Mouse (Mus musculus): ENCODE data around the gene Ndufc1. TPM values are rescaled to one million over a fixed set of nuclear protein-coding genes. Genes with fewer than 3 reads are reported as not detected.
A peak's percentile ranks its signal among the peaks of the same experiment; 100 is the strongest.
"Not testable (repeated sequence)": the region's sequence is repeated elsewhere in the genome, so short reads cannot be mapped to it uniquely, and the experiment has no call there.

The Ndufc1 gene
- polyA plus RNA-seq, 1 experiment = 133 TPM

DNA sequence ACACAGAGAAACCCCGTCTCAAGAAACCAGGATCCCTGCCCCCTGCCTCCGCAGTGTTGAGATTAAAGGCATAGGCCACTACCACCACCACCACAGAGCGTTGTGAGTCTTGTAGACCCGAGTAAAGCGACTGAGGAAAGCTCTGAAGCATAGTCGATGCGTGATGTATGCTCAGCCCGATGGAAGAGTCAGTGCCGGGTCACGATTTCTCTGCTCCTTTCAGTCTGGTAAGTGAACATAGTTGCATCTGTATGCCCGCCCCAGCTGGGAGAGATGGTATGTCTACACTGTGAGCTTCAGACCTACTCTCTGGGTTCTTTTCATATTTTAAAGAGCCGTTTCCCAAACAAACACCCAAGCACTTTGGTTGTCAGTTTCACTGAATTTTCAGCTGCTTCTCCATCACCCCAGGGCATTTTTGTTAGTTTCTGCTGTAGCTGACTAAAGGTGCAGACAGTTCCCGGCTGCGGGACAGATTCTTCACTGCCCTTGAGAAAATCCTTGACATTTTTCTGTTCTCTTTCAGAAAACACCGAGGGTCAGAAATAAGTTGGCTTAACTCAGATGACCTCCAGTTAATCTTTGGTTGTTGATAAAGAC lies 11.0 kb downstream of the Ndufc1 start:
- no peaks in the 10 kb centered on the region; the same call in 1 of the 2 replicates for H3K4me1 ChIP-seq (ENCODE audit: control insufficient read depth, insufficient read depth, low read length)
- H3K4me3 ChIP-seq (ENCODE audit: insufficient read depth, low read length) = no peak overlapping the region
- no peak overlapping the region for H3K27ac ChIP-seq (ENCODE audit: insufficient read depth, low read depth, low read length)
- TF ChIP-seq CTCF (IDR thresholded peaks at IDR 0.05; ENCODE audit: low read depth, low read length) (no peak), POLR2A (IDR thresholded peaks at IDR 0.05; ENCODE audit: borderline replicate concordance, low read depth, low read length) (no peak)

DNA sequence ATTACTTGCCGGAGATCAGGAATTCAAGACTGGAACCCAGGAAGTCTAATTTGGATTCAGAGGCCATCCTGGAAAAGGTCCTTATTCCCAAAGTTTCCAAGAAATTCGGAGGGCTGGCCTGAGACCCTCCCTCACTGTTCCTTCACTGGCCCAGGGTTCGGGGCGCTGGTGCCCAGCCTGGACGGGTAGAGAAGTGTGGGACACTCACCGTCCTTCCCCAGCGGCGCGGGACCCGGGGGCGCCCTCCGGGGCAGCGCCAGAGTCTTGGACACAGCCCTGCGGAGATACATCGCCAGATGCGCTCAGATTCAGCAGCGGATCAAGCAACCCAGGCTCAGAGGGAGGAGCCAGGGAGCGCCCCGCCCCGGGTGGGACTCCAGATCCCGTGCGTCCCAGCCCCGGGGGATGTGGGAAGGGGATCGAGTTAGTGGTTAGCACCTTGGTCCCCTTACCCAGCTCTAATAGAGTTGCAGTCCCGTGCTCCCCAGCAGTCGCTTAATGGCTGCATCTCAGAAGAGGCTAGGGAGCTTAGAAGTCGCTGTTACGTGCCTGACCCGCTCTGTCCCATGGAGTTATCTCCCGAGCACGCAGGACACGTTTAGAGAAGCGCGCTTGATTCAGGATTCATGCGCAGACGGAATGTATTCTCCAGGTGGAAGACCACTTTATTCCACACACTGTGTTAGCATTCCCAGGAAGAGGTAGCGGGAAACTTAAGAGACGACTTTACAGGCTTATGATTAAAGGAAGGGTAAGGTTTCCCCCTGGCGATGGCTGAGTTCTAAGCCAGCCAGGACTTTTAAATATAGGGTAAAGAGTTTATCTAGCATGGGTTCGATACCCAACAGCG lies 12.3 kb downstream of the Ndufc1 start, which contains the start of gene Mgarp:
Mgarp (minus strand) TSS at position 520 of the 850 bp plus-strand sequence.
- no peak within 1 kb of the TSS for H3K27ac ChIP-seq (ENCODE audit: insufficient read depth, low read depth, low read length)
- H3K4me3 ChIP-seq (ENCODE audit: insufficient read depth, low read length) = peak within 1 kb of the TSS; percentile 62
- TF ChIP-seq CTCF (IDR thresholded peaks at IDR 0.05; ENCODE audit: low read depth, low read length) = no peak
- no peak for TF ChIP-seq POLR2A (IDR thresholded peaks at IDR 0.05; ENCODE audit: borderline replicate concordance, low read depth, low read length)
- no peaks in the 10 kb centered on the region; the same call in 1 of the 2 replicates for H3K4me1 ChIP-seq (ENCODE audit: control insufficient read depth, insufficient read depth, low read length)

DNA sequence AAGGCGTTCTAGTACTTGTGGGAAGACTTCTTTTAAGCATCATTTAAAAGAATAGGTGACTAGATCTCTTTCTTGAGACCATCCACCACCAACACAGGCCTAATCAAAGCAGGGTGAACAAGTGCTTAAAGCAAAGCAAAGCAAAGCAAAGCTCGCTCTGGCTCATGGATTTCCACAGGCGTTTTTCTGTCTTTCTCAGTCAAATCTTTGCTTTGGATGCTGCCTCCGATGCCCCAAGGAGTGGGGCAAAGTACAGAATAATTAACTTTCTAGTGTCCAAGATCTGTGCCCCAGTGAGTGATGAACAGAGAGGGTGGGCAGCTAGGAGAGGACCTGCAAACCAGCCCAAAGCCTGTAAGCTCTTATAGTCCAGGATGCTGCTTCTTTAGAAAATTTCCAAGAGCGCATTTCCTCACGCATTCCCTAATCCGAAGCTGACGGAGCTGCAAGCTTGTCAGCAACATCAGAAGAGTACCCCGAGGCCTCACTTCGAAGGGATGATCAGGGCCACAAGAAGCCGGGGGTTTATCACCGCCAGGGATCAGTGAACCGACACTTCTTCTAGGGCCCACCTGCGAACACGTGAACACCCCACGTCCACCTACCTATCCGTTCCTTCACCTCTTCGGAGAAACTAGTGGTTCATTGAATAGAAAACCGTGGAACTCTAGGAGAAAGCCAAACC lies 13.2 kb downstream of the Ndufc1 start:
- no peak overlapping the region for H3K4me3 ChIP-seq (ENCODE audit: insufficient read depth, low read length)
- no peak overlapping the region for H3K27ac ChIP-seq (ENCODE audit: insufficient read depth, low read depth, low read length)
- H3K4me1 ChIP-seq (ENCODE audit: control insufficient read depth, insufficient read depth, low read length) = no peaks in the 10 kb centered on the region; the same call in 1 of the 2 replicates
- no peak for TF ChIP-seq POLR2A (IDR thresholded peaks at IDR 0.05; ENCODE audit: borderline replicate concordance, low read depth, low read length)
- no peak for TF ChIP-seq CTCF (IDR thresholded peaks at IDR 0.05; ENCODE audit: low read depth, low read length)

DNA sequence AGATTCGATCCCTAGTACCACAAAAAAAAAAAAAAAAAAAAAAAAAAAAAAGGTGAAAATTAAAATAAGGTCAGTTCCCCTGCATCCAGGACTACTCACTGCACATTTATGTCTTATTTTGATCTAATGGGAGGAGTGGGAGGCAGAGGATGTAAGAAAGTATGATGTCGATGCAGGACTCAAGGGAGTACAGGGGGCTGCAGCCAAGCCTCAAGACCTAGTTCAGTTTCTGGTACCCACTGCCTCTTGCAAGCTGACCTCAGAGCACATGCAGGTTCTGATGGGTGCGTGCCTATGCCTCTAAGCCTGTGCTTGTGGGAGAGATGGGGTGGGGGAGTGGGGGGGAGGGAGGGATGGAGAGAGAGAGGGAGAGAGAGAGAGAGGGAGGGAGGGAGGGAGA lies 13.9 kb downstream of the Ndufc1 start:
- no peak overlapping the region for H3K27ac ChIP-seq (ENCODE audit: insufficient read depth, low read depth, low read length)
- TF ChIP-seq POLR2A (IDR thresholded peaks at IDR 0.05; ENCODE audit: borderline replicate concordance, low read depth, low read length) = no peak
- no peak for TF ChIP-seq CTCF (IDR thresholded peaks at IDR 0.05; ENCODE audit: low read depth, low read length)
- no peaks in the 10 kb centered on the region; the same call in 1 of the 2 replicates for H3K4me1 ChIP-seq (ENCODE audit: control insufficient read depth, insufficient read depth, low read length)
- H3K4me3 ChIP-seq (ENCODE audit: insufficient read depth, low read length) = no peak overlapping the region

DNA sequence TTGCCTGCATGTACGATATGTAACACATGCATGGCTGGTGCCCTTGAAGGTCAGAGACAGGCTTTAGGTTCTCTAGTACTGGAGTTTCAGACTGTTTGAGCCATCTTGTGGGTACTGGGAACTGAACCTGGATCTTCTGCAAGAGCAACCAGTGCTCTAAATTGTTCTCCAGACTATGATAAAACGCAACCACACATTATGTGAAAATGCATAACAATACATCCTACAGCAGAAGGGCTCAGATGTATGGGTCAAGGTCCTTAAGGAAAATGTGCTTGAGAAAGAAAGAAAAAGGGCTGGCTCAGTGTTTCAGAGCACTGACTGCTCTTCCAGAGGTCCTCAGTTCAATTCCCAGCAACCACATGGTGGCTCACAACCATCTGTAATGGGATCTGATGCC lies 15.1 kb downstream of the Ndufc1 start:
- H3K4me3 ChIP-seq (ENCODE audit: insufficient read depth, low read length) = no peak overlapping the region
- no peaks in the 10 kb centered on the region; the same call in 1 of the 2 replicates for H3K4me1 ChIP-seq (ENCODE audit: control insufficient read depth, insufficient read depth, low read length)
- no peak overlapping the region for H3K27ac ChIP-seq (ENCODE audit: insufficient read depth, low read depth, low read length)
- no peak for TF ChIP-seq CTCF (IDR thresholded peaks at IDR 0.05; ENCODE audit: low read depth, low read length)
- no peak for TF ChIP-seq POLR2A (IDR thresholded peaks at IDR 0.05; ENCODE audit: borderline replicate concordance, low read depth, low read length)

DNA sequence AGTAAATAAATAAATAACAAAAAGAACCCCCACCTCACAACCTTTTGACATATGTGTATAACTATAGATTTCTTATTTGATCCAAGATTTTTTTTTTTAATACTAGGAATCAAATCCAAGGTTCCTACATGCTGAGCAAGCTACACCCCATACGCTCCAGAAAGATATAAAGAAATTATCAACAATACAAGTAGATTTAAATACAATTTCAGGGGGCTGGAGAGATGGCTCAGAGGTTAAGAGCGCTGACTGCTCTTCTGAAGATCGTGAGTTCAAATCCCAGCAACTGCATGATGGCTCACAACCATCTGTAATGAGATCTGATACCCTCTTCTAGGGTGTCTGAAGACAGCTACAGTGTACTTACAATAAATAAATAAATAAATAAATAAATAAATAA lies 15.8 kb downstream of the Ndufc1 start:
- H3K27ac ChIP-seq (ENCODE audit: insufficient read depth, low read depth, low read length); H3K4me1 ChIP-seq (ENCODE audit: control insufficient read depth, insufficient read depth, low read length); H3K4me3 ChIP-seq (ENCODE audit: insufficient read depth, low read length): not testable (repeated sequence)

DNA sequence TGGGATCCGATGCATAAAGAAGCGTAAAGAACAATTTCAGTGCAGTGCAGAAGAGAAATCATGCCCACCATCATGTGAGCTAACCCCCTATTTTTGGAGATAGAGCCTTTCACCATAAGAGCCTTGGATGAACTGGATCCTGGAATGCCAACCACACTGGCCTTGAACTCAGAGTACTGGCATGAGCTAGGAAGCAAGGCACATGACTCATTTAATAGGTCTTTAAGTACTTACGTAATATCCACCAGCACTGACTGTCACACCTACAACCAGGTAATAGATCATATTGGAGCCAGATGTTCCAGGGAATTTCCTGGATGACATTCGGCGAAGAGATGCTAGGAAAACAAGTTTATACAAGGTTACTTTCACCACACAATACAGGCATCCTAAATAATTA lies 17.2 kb downstream of the Ndufc1 start:
- TF ChIP-seq CTCF (IDR thresholded peaks at IDR 0.05; ENCODE audit: low read depth, low read length) = no peak
- TF ChIP-seq POLR2A (IDR thresholded peaks at IDR 0.05; ENCODE audit: borderline replicate concordance, low read depth, low read length) = no peak
- Histone ChIP-seq H3K4me3 (ENCODE audit: insufficient read depth, low read length) (no peak overlapping the region), H3K4me1 (ENCODE audit: control insufficient read depth, insufficient read depth, low read length) (no peaks in the 10 kb centered on the region; the same call in 1 of the 2 replicates), H3K27ac (ENCODE audit: insufficient read depth, low read depth, low read length) (no peak overlapping the region)

DNA sequence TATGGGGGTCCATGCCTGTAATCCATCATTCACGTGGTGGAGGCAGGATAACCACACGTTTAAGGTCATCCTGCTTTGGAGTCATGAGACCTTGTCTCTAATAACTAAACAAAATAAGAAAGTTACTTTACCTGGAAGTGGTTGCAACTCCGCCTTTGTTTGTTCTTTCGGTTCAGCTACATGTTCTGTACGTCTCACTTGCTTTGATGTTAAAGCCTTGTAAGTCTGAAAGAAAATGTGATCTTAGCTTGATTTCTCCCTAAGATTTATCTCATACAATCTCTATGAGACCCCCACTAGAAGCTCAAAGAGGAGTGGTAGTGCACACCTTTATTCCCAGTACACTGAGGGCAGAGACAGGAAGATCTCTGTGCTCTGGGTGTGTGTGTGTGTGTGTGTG lies 17.7 kb downstream of the Ndufc1 start:
- TF ChIP-seq CTCF (IDR thresholded peaks at IDR 0.05; ENCODE audit: low read depth, low read length) (no peak), POLR2A (IDR thresholded peaks at IDR 0.05; ENCODE audit: borderline replicate concordance, low read depth, low read length) (no peak)
- no peak overlapping the region for H3K27ac ChIP-seq (ENCODE audit: insufficient read depth, low read depth, low read length)
- no peaks in the 10 kb centered on the region; the same call in 1 of the 2 replicates for H3K4me1 ChIP-seq (ENCODE audit: control insufficient read depth, insufficient read depth, low read length)
- no peak overlapping the region for H3K4me3 ChIP-seq (ENCODE audit: insufficient read depth, low read length)

DNA sequence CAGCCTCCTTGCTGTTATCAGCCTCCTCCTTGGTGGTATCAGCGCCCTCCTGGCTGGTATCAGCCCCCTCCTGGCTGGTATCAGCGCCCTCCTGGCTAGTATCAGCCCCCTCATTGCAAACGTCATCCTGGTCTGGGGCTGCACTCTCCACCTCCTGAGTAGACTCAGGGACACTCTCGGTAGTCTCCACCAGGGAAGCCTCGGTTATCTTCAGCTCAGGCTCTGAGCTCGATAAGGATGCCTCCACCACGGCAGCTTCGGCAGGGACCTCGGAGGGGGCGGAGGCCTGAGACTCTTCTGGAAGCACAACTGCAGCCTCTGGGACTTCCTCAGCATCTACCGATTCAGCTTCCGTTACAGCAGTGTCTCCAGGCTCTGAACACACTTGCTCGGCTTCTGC lies 19.9 kb downstream of the Ndufc1 start:
- no peak overlapping the region for H3K27ac ChIP-seq (ENCODE audit: insufficient read depth, low read depth, low read length)
- H3K4me1 ChIP-seq (ENCODE audit: control insufficient read depth, insufficient read depth, low read length) = no peaks in the 10 kb centered on the region; the same call in 1 of the 2 replicates
- no peak overlapping the region for H3K4me3 ChIP-seq (ENCODE audit: insufficient read depth, low read length)
- no peak for TF ChIP-seq POLR2A (IDR thresholded peaks at IDR 0.05; ENCODE audit: borderline replicate concordance, low read depth, low read length)
- TF ChIP-seq CTCF (IDR thresholded peaks at IDR 0.05; ENCODE audit: low read depth, low read length) = no peak
